Mouse (Mus musculus): ENCODE measurements around the gene Xab2. TPM values are rescaled to one million over a fixed set of nuclear protein-coding genes. Genes with fewer than 3 reads are reported as not detected.

The Xab2 gene
- polyA plus RNA-seq (2012; rRNA removed), result 93.2 and 110 TPM in 2 replicates

GRCm38 (mm10) chr8:3621199-3621970, at the start of gene Xab2, which contains the start of gene Pet100:
TSS of gene Xab2 (minus strand) at chr8:3621316.
TSS of gene Pet100 (plus strand) at chr8:3621548.

GRCm38 (mm10) chr8:3665507-3665906, 44.4 kb upstream of the Xab2 start, which contains the start of gene Mcemp1:
TSS of gene Mcemp1 (plus strand) at chr8:3665754.

GRCm38 (mm10) chr8:3655526-3655925, 34.4 kb upstream of the Xab2 start, which contains the start of gene Retn:
TSS of gene Retn (plus strand) at chr8:3655770.

GRCm38 (mm10) chr8:3630647-3631477, 9.7 kb upstream of the Xab2 start, which contains the start of gene Stxbp2:
TSS of gene Stxbp2 (plus strand) at chr8:3630955.

GRCm38 (mm10) chr8:3625445-3625844, 4.3 kb upstream of the Xab2 start, which contains the start of gene Pcp2:
TSS of gene Pcp2 (minus strand) at chr8:3625545.

GRCm38 (mm10) chr8:3586993-3587390, 34.1 kb downstream of the Xab2 start, which contains the start of gene Camsap3:
TSS of gene Camsap3 (plus strand) at chr8:3587293.

GRCm38 (mm10) chr8:3567641-3568371, 53.3 kb downstream of the Xab2 start, which contains the start of gene C330021F23Rik:
TSS of gene C330021F23Rik (plus strand) at chr8:3567990.

Other genes starting within 250 kb of the Xab2 start
- gene Arhgef18, start 228.3 kb downstream of the Xab2 start, polyA plus RNA-seq (2012; rRNA removed), result 85.2 and 90.2 TPM in 2 replicates
- gene Pex11g, start 153.6 kb downstream of the Xab2 start, polyA plus RNA-seq (2012; rRNA removed), result 10.4 and 12.8 TPM in 2 replicates
- 0.19 and 0.23 TPM in 2 replicates for gene Tex45, start 150.5 kb downstream of the Xab2 start, polyA plus RNA-seq (2012; rRNA removed)
- 125 and 143 TPM in 2 replicates for gene Zfp358, start 128.2 kb downstream of the Xab2 start, polyA plus RNA-seq (2012; rRNA removed)
- 399 and 751 TPM in 2 replicates for gene Mcoln1, start 120.9 kb downstream of the Xab2 start, polyA plus RNA-seq (2012; rRNA removed)
- gene Pnpla6, start 105.9 kb downstream of the Xab2 start, polyA plus RNA-seq (2012; rRNA removed), result 89.5 and 91.8 TPM in 2 replicates
- 0.18 and 1.8 TPM in 2 replicates for gene C330021F23Rik, start 53.3 kb downstream of the Xab2 start, polyA plus RNA-seq (2012; rRNA removed)
- 20.9 and 23.5 TPM in 2 replicates for gene Camsap3, start 34.0 kb downstream of the Xab2 start, polyA plus RNA-seq (2012; rRNA removed)
- gene Pet100, start 232 bp upstream of the Xab2 start, polyA plus RNA-seq (2012; rRNA removed), result 1.6 and 2.2 TPM in 2 replicates
- not detected in 2 replicates for gene Pcp2, start 4.2 kb upstream of the Xab2 start, polyA plus RNA-seq (2012; rRNA removed)
- 171 and 235 TPM in 2 replicates for gene Stxbp2, start 9.6 kb upstream of the Xab2 start, polyA plus RNA-seq (2012; rRNA removed)
- 49.5 and 60.2 TPM in 2 replicates for gene Retn, start 34.5 kb upstream of the Xab2 start, polyA plus RNA-seq (2012; rRNA removed)
- 0.36 and 0.55 TPM in 2 replicates for gene Mcemp1, start 44.4 kb upstream of the Xab2 start, polyA plus RNA-seq (2012; rRNA removed)
- 11.6 and 13.8 TPM in 2 replicates for gene Fcor, start 51.0 kb upstream of the Xab2 start, polyA plus RNA-seq (2012; rRNA removed)
- 40.3 and 41.1 TPM in 2 replicates for gene Trappc5, start 55.0 kb upstream of the Xab2 start, polyA plus RNA-seq (2012; rRNA removed)
- gene Fcer2a, start 72.9 kb upstream of the Xab2 start, polyA plus RNA-seq (2012; rRNA removed), result 0.11 and 0.20 TPM in 2 replicates
- 0.22 TPM in 1 of 2 replicates, not detected in the other for gene Clec4g, start 99.3 kb upstream of the Xab2 start, polyA plus RNA-seq (2012; rRNA removed)
- 1.3 and 1.4 TPM in 2 replicates for gene Cd209a, start 127.7 kb upstream of the Xab2 start, polyA plus RNA-seq (2012; rRNA removed)
- not detected in 2 replicates for gene Cd209e, start 233.0 kb upstream of the Xab2 start, polyA plus RNA-seq (2012; rRNA removed)

Measured in ovary, adult 2 months (tissue).